In the genomic region with DNA sequence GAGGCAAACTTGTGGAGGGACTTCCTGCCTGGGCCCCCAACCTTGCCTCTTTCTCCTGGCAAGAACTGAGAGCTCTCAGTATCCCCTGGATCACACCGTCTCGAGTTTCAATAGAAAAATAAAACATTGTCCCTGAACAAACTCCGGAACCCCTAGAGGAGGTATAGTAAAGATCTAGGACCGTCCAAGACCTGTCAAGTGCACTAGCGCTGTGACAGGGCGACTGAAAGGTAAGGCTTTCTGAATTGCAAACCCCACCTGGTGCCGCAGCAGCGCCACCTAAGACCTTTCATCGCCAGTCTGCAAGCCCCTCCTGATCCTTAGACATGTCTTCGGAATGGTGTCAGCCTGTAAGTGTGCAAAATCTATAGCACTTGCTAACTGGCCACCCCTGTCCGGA, we compare ENCODE assay signal across 10 mouse cellular contexts. TPM values are rescaled to one million over a fixed set of nuclear protein-coding genes. Genes with fewer than 3 reads are reported as not detected.
DNase-seq lines count a peak whose midpoint lies in the region; ATAC-seq and TF ChIP-seq lines count a peak whose summit lies in the region.
"Had no signal": no experiment of that assay in that cellular context is flagged by ENCODE, and none has a peak within 500 bp of the region (broad histone marks: within the 10 kb centered on the region; RNA-seq: fewer than 3 reads in every experiment).

No protein-coding gene starts in this region.

- DNase-seq in heart, postnatal 0 days (ENCODE audit: low spot score), result no peak
- no peak for DNase-seq in heart, adult 2 months
- DNase-seq in hindbrain, embryonic 14.5 days (ENCODE audit: low spot score), result no peak
- no peak for DNase-seq in thymus, postnatal 0 days (ENCODE audit: low spot score)

- peak overlapping the region; percentile 71 for H3K4me2 ChIP-seq in heart, postnatal 0 days (ENCODE audit: low read depth, low read length)
- peak overlapping the region; percentile 92 for H3K4me2 ChIP-seq in embryonic facial prominence, embryonic 12.5 days (replicated peaks)
- H3K4me2 ChIP-seq in hindbrain, embryonic 14.5 days (replicated peaks), result peak overlapping the region; percentile 86
- H3K4me2 ChIP-seq in midbrain, embryonic 15.5 days, result peak overlapping the region; percentile 91

- no peak for TF ChIP-seq CTCF in heart, postnatal 0 days (IDR thresholded peaks at IDR 0.05; ENCODE audit: low read depth)
- TF ChIP-seq CTCF in heart, adult 2 months (IDR thresholded peaks at IDR 0.05), result no peak

- no peaks in the 10 kb centered on the region for H3K79me2 ChIP-seq in heart, adult 2 months (replicated peaks; ENCODE audit: control insufficient read depth, insufficient read depth, low read length)

- no peak overlapping the region for H3K9ac ChIP-seq in heart, postnatal 0 days (replicated peaks; ENCODE audit: low read depth, low read length)
- no peak overlapping the region for H3K9ac ChIP-seq in heart, adult 2 months (ENCODE audit: low read depth, low read length)
- no peak overlapping the region for H3K9ac ChIP-seq in embryonic facial prominence, embryonic 12.5 days
- H3K9ac ChIP-seq in hindbrain, embryonic 14.5 days, result no peak overlapping the region
- H3K9ac ChIP-seq in midbrain, embryonic 15.5 days, result no peak overlapping the region

- peaks cover 7% of the 10 kb centered on the region; the same call in 1 of the 2 replicates for H3K4me1 ChIP-seq in heart, postnatal 0 days (ENCODE audit: control insufficient read depth, insufficient read depth)
- no peaks in the 10 kb centered on the region for H3K4me1 ChIP-seq in heart, adult 2 months (ENCODE audit: control insufficient read depth, insufficient read depth, low read length)
- peaks cover 29% of the 10 kb centered on the region for H3K4me1 ChIP-seq in embryonic facial prominence, embryonic 12.5 days
- H3K4me1 ChIP-seq in hindbrain, embryonic 14.5 days (replicated peaks; ENCODE audit: control insufficient read depth, insufficient read depth, low read length), result peaks cover 30% of the 10 kb centered on the region
- peaks cover 39% of the 10 kb centered on the region for H3K4me1 ChIP-seq in midbrain, embryonic 15.5 days

- no peak for ATAC-seq in heart, postnatal 0 days (ENCODE audit: insufficient read depth, low read depth)
- ATAC-seq in embryonic facial prominence, embryonic 12.5 days (ENCODE audit: insufficient number of reproducible peaks, insufficient read depth, low FRiP score, low TSS enrichment), result no peak; the same call in 1 of the 2 replicates
- ATAC-seq in hindbrain, embryonic 14.5 days (ENCODE audit: low FRiP score), result peak; percentile 29; the same call in 1 of the 2 replicates
- peak; percentile 15; the same call in 1 of the 2 replicates for ATAC-seq in midbrain, embryonic 15.5 days (replicated peaks)
- no peak for ATAC-seq in CD4-positive, CD25-positive, alpha-beta regulatory T cell, adult 4 months
- no peak for ATAC-seq in megakaryocyte progenitor cell, adult 5-6 weeks (replicated peaks; ENCODE audit: poor library complexity)

- H3K27me3 ChIP-seq in heart, postnatal 0 days (ENCODE audit: control insufficient read depth, insufficient read depth, low read length), result peaks cover 88% of the 10 kb centered on the region
- H3K27me3 ChIP-seq in heart, adult 2 months (ENCODE audit: control insufficient read depth, insufficient read depth, low read length), result peaks cover 7% of the 10 kb centered on the region
- H3K27me3 ChIP-seq in embryonic facial prominence, embryonic 12.5 days, result peaks cover 84% of the 10 kb centered on the region
- H3K27me3 ChIP-seq in hindbrain, embryonic 14.5 days (ENCODE audit: control insufficient read depth, insufficient read depth, low read length), result peaks cover 87% of the 10 kb centered on the region
- H3K27me3 ChIP-seq in midbrain, embryonic 15.5 days (replicated peaks), result peaks cover 56% of the 10 kb centered on the region

- no peak for TF ChIP-seq POLR2A in heart, adult 2 months (IDR thresholded peaks at IDR 0.05; ENCODE audit: insufficient read depth, low read depth, low read length)

- intact Hi-C loops in heart, adult 2 months (cut with DNase I), result no loop called here

- WGBS in heart, postnatal 0 days, result 7% methylated on average over 11 of the region's 11 CpGs
- 8% methylated on average over 11 of the region's 11 CpGs for WGBS in heart, adult 2 months
- WGBS in embryonic facial prominence, embryonic 12.5 days, result 1% methylated on average over 11 of the region's 11 CpGs
- 3% methylated on average over 11 of the region's 11 CpGs for WGBS in hindbrain, embryonic 14.5 days
- 3% methylated on average over 11 of the region's 11 CpGs for WGBS in midbrain, embryonic 15.5 days

- H3K4me3 ChIP-seq in heart, postnatal 0 days (ENCODE audit: low read depth, low read length), result peak overlapping the region; percentile 38
- no peak overlapping the region for H3K4me3 ChIP-seq in heart, adult 2 months
- H3K4me3 ChIP-seq in embryonic facial prominence, embryonic 12.5 days, result peak overlapping the region; percentile 45
- peak overlapping the region; percentile 41 for H3K4me3 ChIP-seq in hindbrain, embryonic 14.5 days (replicated peaks; ENCODE audit: low read length)
- H3K4me3 ChIP-seq in midbrain, embryonic 15.5 days, result peak overlapping the region; percentile 45
- H3K4me3 ChIP-seq: erythroblast, embryonic 14.5 days had no signal

- no peak overlapping the region for H3K27ac ChIP-seq in heart, postnatal 0 days (ENCODE audit: low read depth)
- H3K27ac ChIP-seq in heart, adult 2 months, result no peak overlapping the region
- H3K27ac ChIP-seq in embryonic facial prominence, embryonic 12.5 days, result no peak overlapping the region
- H3K27ac ChIP-seq in hindbrain, embryonic 14.5 days, result no peak overlapping the region
- no peak overlapping the region for H3K27ac ChIP-seq in midbrain, embryonic 15.5 days

- no peak for TF ChIP-seq EP300 in heart, postnatal 0 days (IDR thresholded peaks at IDR 0.05; ENCODE audit: low read depth)
- TF ChIP-seq EP300 in heart, adult 2 months (IDR thresholded peaks at IDR 0.05; ENCODE audit: insufficient read depth, low read depth, low read length), result no peak

- no peaks in the 10 kb centered on the region for H3K9me3 ChIP-seq in heart, postnatal 0 days (replicated peaks; ENCODE audit: control insufficient read depth, low read length)
- H3K9me3 ChIP-seq in embryonic facial prominence, embryonic 12.5 days, result no peaks in the 10 kb centered on the region
- H3K9me3 ChIP-seq in hindbrain, embryonic 14.5 days (ENCODE audit: control insufficient read depth, low read length), result no peaks in the 10 kb centered on the region
- no peaks in the 10 kb centered on the region for H3K9me3 ChIP-seq in midbrain, embryonic 15.5 days

- H3K36me3 ChIP-seq in heart, postnatal 0 days (replicated peaks; ENCODE audit: control insufficient read depth, insufficient read depth, low read length), result no peaks in the 10 kb centered on the region
- no peaks in the 10 kb centered on the region for H3K36me3 ChIP-seq in heart, adult 2 months (ENCODE audit: control insufficient read depth, insufficient read depth, low read length)
- no peaks in the 10 kb centered on the region for H3K36me3 ChIP-seq in embryonic facial prominence, embryonic 12.5 days
- no peaks in the 10 kb centered on the region for H3K36me3 ChIP-seq in hindbrain, embryonic 14.5 days (replicated peaks; ENCODE audit: control insufficient read depth, insufficient read depth)
- no peaks in the 10 kb centered on the region for H3K36me3 ChIP-seq in midbrain, embryonic 15.5 days (replicated peaks)

RNA-seq across cellular contexts. Expression of a gene that starts 1.0 kb away (rescaled TPM):
- total RNA-seq in heart, postnatal 0 days (2014; rRNA removed; ENCODE audit: low replicate concordance), result not detected in 2 replicates
- polyA plus RNA-seq in heart, postnatal 0 days (2015; fragmentation: Nextera tagmentation; extraction: Ambion mirVana), result 0.07 and 0.08 TPM in 2 replicates
- not detected for total RNA-seq in heart, adult 2 months (2021)
- polyA plus RNA-seq in heart, adult 2 months (2012; rRNA removed), result 0.04 TPM in 1 of 2 replicates, not detected in the other
- polyA plus RNA-seq in embryonic facial prominence, embryonic 12.5 days (2016; fragmentation: Nextera tagmentation; extraction: Ambion mirVana), result 0.61 TPM in 2 replicates
- polyA plus RNA-seq in hindbrain, embryonic 14.5 days (2014; fragmentation: Nextera tagmentation; extraction: Ambion mirVana), result 0.86 and 2.3 TPM in 2 replicates
- polyA plus RNA-seq in midbrain, embryonic 15.5 days (2015; fragmentation: Nextera tagmentation; extraction: Ambion mirVana), result 5.6 and 6.9 TPM in 2 replicates
- polyA plus RNA-seq in thymus, postnatal 0 days (2015; fragmentation: Nextera tagmentation; extraction: Ambion mirVana), result not detected in 2 replicates
- polyA plus RNA-seq in CD4-positive, CD25-positive, alpha-beta regulatory T cell, adult 4 months (2017; shearing (Covaris generic)), result not detected
- not detected in 2 replicates for total RNA-seq in megakaryocyte progenitor cell, adult 5-6 weeks (2015)
- total RNA-seq in megakaryocyte progenitor cell, adult 5-6 weeks (2017), result not detected in 2 replicates
- total RNA-seq: megakaryocyte, adult 5-6 weeks had no signal
- polyA plus RNA-seq: erythroblast, embryonic 14.5 days had no signal

Comparison
In these comparisons a context has a peak if more than half of its experiments do, and no peak if none do; other contexts are left out.
1. ATAC-seq: peak in hindbrain, embryonic 14.5 days (single experiment) and midbrain, embryonic 15.5 days (single experiment); none in heart, postnatal 0 days (single experiment), embryonic facial prominence, embryonic 12.5 days (single experiment), CD4-positive, CD25-positive, alpha-beta regulatory T cell, adult 4 months (single experiment) and megakaryocyte progenitor cell, adult 5-6 weeks (single experiment).
2. Peak in every context shown above with its lines, with median percentiles within 50 percentile points of each other: H3K4me2 ChIP-seq.